Mouse (Mus musculus): ENCODE results near the gene Mettl26. TPM values are rescaled to one million over a fixed set of nuclear protein-coding genes. Genes with fewer than 3 reads are reported as not detected.

The Mettl26 gene
- polyA plus RNA-seq, 1 experiment, result 110 TPM

- WGBS, result 48% methylated on average over 8 of the region's 8 CpGs
- H3K27me3 ChIP-seq (ENCODE audit: control insufficient read depth, insufficient read depth, low read length), result no peaks in the 10 kb centered on the region
- TF ChIP-seq CTCF (IDR thresholded peaks at IDR 0.05; ENCODE audit: borderline replicate concordance, insufficient read depth, low read depth, low read length) (no peak), POLR2A (IDR thresholded peaks at IDR 0.05; ENCODE audit: borderline replicate concordance, insufficient read depth, low read length) (no peak)
- peak overlapping the region; percentile 28; the same call in 1 of the 2 replicates for H3K27ac ChIP-seq (ENCODE audit: insufficient read depth, low read length)
- no peak for DNase-seq
- peaks cover 34% of the 10 kb centered on the region for H3K4me1 ChIP-seq (ENCODE audit: control insufficient read depth, insufficient read depth, low read length)
- H3K4me3 ChIP-seq (replicated peaks; ENCODE audit: insufficient read depth, low read depth, low read length), result peak overlapping the region; percentile 90
These were observed 42.2 kb downstream of the Mettl26 start for GRCm38 (mm10) chr17:25916931-25917647.

- TF ChIP-seq CTCF (IDR thresholded peaks at IDR 0.05; ENCODE audit: borderline replicate concordance, insufficient read depth, low read depth, low read length), result no peak
- no peak for TF ChIP-seq POLR2A (IDR thresholded peaks at IDR 0.05; ENCODE audit: borderline replicate concordance, insufficient read depth, low read length)
- no peaks in the 10 kb centered on the region for H3K27me3 ChIP-seq (ENCODE audit: control insufficient read depth, insufficient read depth, low read length)
- H3K4me1 ChIP-seq (ENCODE audit: control insufficient read depth, insufficient read depth, low read length), result peaks cover 27% of the 10 kb centered on the region
- peak overlapping the region; percentile 90 for H3K4me3 ChIP-seq (replicated peaks; ENCODE audit: insufficient read depth, low read depth, low read length)
- H3K27ac ChIP-seq (ENCODE audit: insufficient read depth, low read length), result no peak overlapping the region; the same call in 1 of the 2 replicates
- no peak for DNase-seq
- 31% methylated on average over 9 of the region's 9 CpGs for WGBS
These were observed 43.3 kb downstream of the Mettl26 start for GRCm38 (mm10) chr17:25918037-25918750.

- WGBS, result under 1% methylated on average over 66 of the region's 78 CpGs
These were observed 44.4 kb downstream of the Mettl26 start, which contains the start of gene Rab40c for GRCm38 (mm10) chr17:25919144-25919785. Rab40c (minus strand) TSS chr17:25919727.

GRCm38 (mm10) chr17:25919786-25920642, 45.1 kb downstream of the Mettl26 start:
- TF ChIP-seq POLR2A (IDR thresholded peaks at IDR 0.05; ENCODE audit: borderline replicate concordance, insufficient read depth, low read length) (peak; percentile 68; the same call in 1 of the 2 replicates), CTCF (IDR thresholded peaks at IDR 0.05; ENCODE audit: borderline replicate concordance, insufficient read depth, low read depth, low read length) (no peak)
- H3K4me1 ChIP-seq (ENCODE audit: control insufficient read depth, insufficient read depth, low read length), result peaks cover 10% of the 10 kb centered on the region
- no peaks in the 10 kb centered on the region for H3K27me3 ChIP-seq (ENCODE audit: control insufficient read depth, insufficient read depth, low read length)
- H3K4me3 ChIP-seq (replicated peaks; ENCODE audit: insufficient read depth, low read depth, low read length), result peak overlapping the region; percentile 82
- DNase-seq, result peak; percentile 100
- WGBS, result under 1% methylated on average over 40 of the region's 40 CpGs
- peak overlapping the region; percentile 85 for H3K27ac ChIP-seq (ENCODE audit: insufficient read depth, low read length)

More at GRCm38 (mm10) chr17:25919144-25919785, 44.4 kb downstream of the Mettl26 start, which contains the start of gene Rab40c:
- Histone ChIP-seq H3K4me3 (replicated peaks; ENCODE audit: insufficient read depth, low read depth, low read length) (peak within 1 kb of the TSS; percentile 90), H3K4me1 (ENCODE audit: control insufficient read depth, insufficient read depth, low read length) (peaks cover 17% of the 10 kb centered on the region), H3K27ac (ENCODE audit: insufficient read depth, low read length) (peak within 1 kb of the TSS; percentile 85), H3K27me3 (ENCODE audit: control insufficient read depth, insufficient read depth, low read length) (no peaks in the 10 kb centered on the region)
- TF ChIP-seq CTCF (IDR thresholded peaks at IDR 0.05; ENCODE audit: borderline replicate concordance, insufficient read depth, low read depth, low read length), result no peak
- TF ChIP-seq POLR2A (IDR thresholded peaks at IDR 0.05; ENCODE audit: borderline replicate concordance, insufficient read depth, low read length), result no peak
- no peak for DNase-seq

GRCm38 (mm10) chr17:25922120-25922519, 47.2 kb downstream of the Mettl26 start:
- Histone ChIP-seq H3K27me3 (ENCODE audit: control insufficient read depth, insufficient read depth, low read length) (no peaks in the 10 kb centered on the region), H3K4me3 (replicated peaks; ENCODE audit: insufficient read depth, low read depth, low read length) (no peak overlapping the region), H3K27ac (ENCODE audit: insufficient read depth, low read length) (no peak overlapping the region), H3K4me1 (ENCODE audit: control insufficient read depth, insufficient read depth, low read length) (peaks cover 12% of the 10 kb centered on the region)
- TF ChIP-seq CTCF (IDR thresholded peaks at IDR 0.05; ENCODE audit: borderline replicate concordance, insufficient read depth, low read depth, low read length), result no peak
- TF ChIP-seq POLR2A (IDR thresholded peaks at IDR 0.05; ENCODE audit: borderline replicate concordance, insufficient read depth, low read length), result no peak
- DNase-seq, result no peak
- WGBS, result 18% methylated on average over 5 of the region's 5 CpGs

GRCm38 (mm10) chr17:25925348-25925747, 50.5 kb downstream of the Mettl26 start:
- no peak for TF ChIP-seq CTCF (IDR thresholded peaks at IDR 0.05; ENCODE audit: borderline replicate concordance, insufficient read depth, low read depth, low read length)
- no peak for TF ChIP-seq POLR2A (IDR thresholded peaks at IDR 0.05; ENCODE audit: borderline replicate concordance, insufficient read depth, low read length)
- peak in 1 of 2 experiments; percentile 65 for DNase-seq
- H3K27ac ChIP-seq (ENCODE audit: insufficient read depth, low read length), result peak overlapping the region; percentile 55

More at GRCm38 (mm10) chr17:25925348-25925747, 50.5 kb downstream of the Mettl26 start:
- Histone ChIP-seq H3K4me3 (replicated peaks; ENCODE audit: insufficient read depth, low read depth, low read length) (no peak overlapping the region), H3K4me1 (ENCODE audit: control insufficient read depth, insufficient read depth, low read length) (0 out of 2 replicates have a peak, but pooled peaks cover 6% of the 10 kb centered on the region), H3K27me3 (ENCODE audit: control insufficient read depth, insufficient read depth, low read length) (no peaks in the 10 kb centered on the region)
- 7% methylated on average over 2 of the region's 2 CpGs for WGBS

Other genes starting within 250 kb of the Mettl26 start
- 489 and 519 TPM in 2 replicates for gene Gng13, start 157.9 kb upstream of the Mettl26 start, polyA plus RNA-seq (2012; rRNA removed)
- 3.7 and 4.1 TPM in 2 replicates for gene Chtf18, start 147.7 kb upstream of the Mettl26 start, polyA plus RNA-seq (2012; rRNA removed)
- 96.4 and 97.4 TPM in 2 replicates for gene Rpusd1, start 147.4 kb upstream of the Mettl26 start, polyA plus RNA-seq (2012; rRNA removed)
- 0.73 and 1.1 TPM in 2 replicates for gene Mslnl, start 139.0 kb upstream of the Mettl26 start, polyA plus RNA-seq (2012; rRNA removed)
- 0.21 and 0.38 TPM in 2 replicates for gene Msln, start 120.7 kb upstream of the Mettl26 start, polyA plus RNA-seq (2012; rRNA removed)
- 43.5 and 45.5 TPM in 2 replicates for gene Narfl, start 101.3 kb upstream of the Mettl26 start, polyA plus RNA-seq (2012; rRNA removed)
- gene Haghl, start 89.4 kb upstream of the Mettl26 start, polyA plus RNA-seq (2012; rRNA removed), result 340 and 348 TPM in 2 replicates
- gene Ccdc78, start 88.5 kb upstream of the Mettl26 start, polyA plus RNA-seq (2012; rRNA removed), result 0.47 and 0.79 TPM in 2 replicates
- 167 and 178 TPM in 2 replicates for gene Fam173a, start 82.2 kb upstream of the Mettl26 start, polyA plus RNA-seq (2012; rRNA removed)
- gene AC134908.4, start 79.4 kb upstream of the Mettl26 start, polyA plus RNA-seq (2012; rRNA removed), result 3.3 and 5.0 TPM in 2 replicates
- 534 and 542 TPM in 2 replicates for gene Metrn, start 77.9 kb upstream of the Mettl26 start, polyA plus RNA-seq (2012; rRNA removed)
- gene Fbxl16, start 66.0 kb upstream of the Mettl26 start, polyA plus RNA-seq (2012; rRNA removed), result 187 and 207 TPM in 2 replicates
- 32.8 and 34.2 TPM in 2 replicates for gene Wdr24, start 51.4 kb upstream of the Mettl26 start, polyA plus RNA-seq (2012; rRNA removed)
- 65.8 and 75.2 TPM in 2 replicates for gene Jmjd8, start 46.2 kb upstream of the Mettl26 start, polyA plus RNA-seq (2012; rRNA removed)
- 326 and 333 TPM in 2 replicates for gene Stub1, start 41.7 kb upstream of the Mettl26 start, polyA plus RNA-seq (2012; rRNA removed)
- 111 and 119 TPM in 2 replicates for gene Rhbdl1, start 37.8 kb upstream of the Mettl26 start, polyA plus RNA-seq (2012; rRNA removed)
- 42.9 and 45.9 TPM in 2 replicates for gene Gm20683, start 33.3 kb upstream of the Mettl26 start, polyA plus RNA-seq (2012; rRNA removed)
- 105 and 121 TPM in 2 replicates for gene Rhot2, start 30.2 kb upstream of the Mettl26 start, polyA plus RNA-seq (2012; rRNA removed)
- 21.6 and 26.9 TPM in 2 replicates for gene Wdr90, start 13.6 kb upstream of the Mettl26 start, polyA plus RNA-seq (2012; rRNA removed)
- 31.9 and 34.1 TPM in 2 replicates for gene Mcrip2, start 6.3 kb upstream of the Mettl26 start, polyA plus RNA-seq (2012; rRNA removed)
- gene Wfikkn1, start 5.8 kb downstream of the Mettl26 start, polyA plus RNA-seq (2012; rRNA removed), result 0.95 and 1.1 TPM in 2 replicates
- 70.0 and 74.6 TPM in 2 replicates for gene Rab40c, start 44.7 kb downstream of the Mettl26 start, polyA plus RNA-seq (2012; rRNA removed)
- gene Pigq, start 69.9 kb downstream of the Mettl26 start, polyA plus RNA-seq (2012; rRNA removed), result 170 and 191 TPM in 2 replicates
- gene Nhlrc4, start 69.9 kb downstream of the Mettl26 start, polyA plus RNA-seq (2012; rRNA removed), result 1.9 and 2.5 TPM in 2 replicates
- gene A930017K11Rik, start 77.5 kb downstream of the Mettl26 start, polyA plus RNA-seq (2012; rRNA removed), result 13.4 and 14.0 TPM in 2 replicates
- 88.7 and 92.8 TPM in 2 replicates for gene Capn15, start 110.7 kb downstream of the Mettl26 start, polyA plus RNA-seq (2012; rRNA removed)
- 81.8 and 82.9 TPM in 2 replicates for gene Rab11fip3, start 194.5 kb downstream of the Mettl26 start, polyA plus RNA-seq (2012; rRNA removed)
- gene Decr2, start 215.3 kb downstream of the Mettl26 start, polyA plus RNA-seq (2012; rRNA removed), result 39.5 and 41.3 TPM in 2 replicates
- 6.2 and 6.7 TPM in 2 replicates for gene Nme4, start 220.5 kb downstream of the Mettl26 start, polyA plus RNA-seq (2012; rRNA removed)
- 41.0 and 48.2 TPM in 2 replicates for gene Tmem8, start 238.2 kb downstream of the Mettl26 start, polyA plus RNA-seq (2012; rRNA removed)
- gene Mrpl28, start 248.4 kb downstream of the Mettl26 start, polyA plus RNA-seq (2012; rRNA removed), result 114 and 118 TPM in 2 replicates

All from cerebellum, adult 2 months (tissue).